Comparison of ENCODE assay signal across 15 mouse cellular contexts in the genomic region with DNA sequence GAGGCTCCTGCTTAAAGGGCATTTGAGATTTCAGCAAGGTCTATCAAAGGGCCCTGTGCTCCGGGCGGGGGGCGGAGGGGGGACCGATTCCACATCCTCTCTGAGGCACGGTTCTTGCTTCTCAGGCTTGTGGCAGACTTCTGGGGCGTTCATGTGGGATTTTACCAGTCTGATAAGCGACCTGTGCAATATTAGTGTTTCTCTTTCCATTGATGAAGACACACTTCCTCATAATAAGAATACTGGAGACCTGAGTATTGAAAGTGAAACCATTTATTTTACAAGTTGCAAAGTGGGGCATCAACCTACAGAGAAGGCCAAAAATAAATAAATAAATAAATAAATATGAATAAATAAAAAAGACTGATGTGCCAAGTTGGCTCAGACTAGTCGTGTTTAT. TPM values are rescaled to one million over a fixed set of nuclear protein-coding genes. Genes with fewer than 3 reads are reported as not detected.
"Had no signal": no experiment of that assay in that cellular context is flagged by ENCODE, and none has a peak within 500 bp of the region (broad histone marks: within the 10 kb centered on the region; RNA-seq: fewer than 3 reads in every experiment).

No protein-coding gene starts in this region.

- H3K27me3 ChIP-seq: limb, embryonic 15.5 days; lung, embryonic 15.5 days; neural tube, embryonic 13.5 days had no signal

- H3K27ac ChIP-seq: left cerebral cortex, adult 2 months; limb, embryonic 15.5 days; liver, embryonic 12.5 days; lung, embryonic 15.5 days; midbrain, embryonic 10.5 days; neural tube, embryonic 13.5 days had no signal

- H3K36me3 ChIP-seq: limb, embryonic 15.5 days; liver, embryonic 12.5 days; lung, embryonic 15.5 days; neural tube, embryonic 13.5 days had no signal

- H3K4me1 ChIP-seq: limb, embryonic 15.5 days; liver, embryonic 12.5 days; lung, embryonic 15.5 days; neural tube, embryonic 13.5 days had no signal

- ATAC-seq: intestine, postnatal 0 days; liver, embryonic 12.5 days had no signal

- DNase-seq: kidney, adult 8-10 months; kidney, postnatal 25 days; midbrain, embryonic 14.5 days; retina, postnatal 1 day; right cerebral cortex, postnatal 14 days had no signal

- H3K4me3 ChIP-seq: left cerebral cortex, adult 2 months; limb, embryonic 15.5 days; liver, embryonic 12.5 days; lung, embryonic 15.5 days; midbrain, embryonic 10.5 days; neural tube, embryonic 13.5 days had no signal

- H3K9ac ChIP-seq: limb, embryonic 15.5 days; liver, embryonic 12.5 days; lung, embryonic 15.5 days; neural tube, embryonic 13.5 days had no signal

- H3K9me3 ChIP-seq: limb, embryonic 15.5 days; liver, embryonic 12.5 days; lung, embryonic 15.5 days; midbrain, embryonic 10.5 days; neural tube, embryonic 13.5 days had no signal

- H3K4me2 ChIP-seq: limb, embryonic 15.5 days; liver, embryonic 12.5 days; lung, embryonic 15.5 days; neural tube, embryonic 13.5 days had no signal

RNA-seq across cellular contexts. Expression of a gene that starts 34.5 kb away (rescaled TPM):
- polyA plus RNA-seq: intestine, postnatal 0 days; liver, embryonic 12.5 days; liver, embryonic 16.5 days; lung, embryonic 15.5 days; spleen, adult 2 months; stomach, embryonic 16.5 days had no signal
